Mouse (Mus musculus): ENCODE data around the gene Filip1l.

- TF ChIP-seq POLR2A (IDR thresholded peaks at IDR 0.05; ENCODE audit: insufficient read depth, low read depth, low read length) (no peak), CTCF (IDR thresholded peaks at IDR 0.05; ENCODE audit: insufficient read depth, low read depth, low read length) (no peak)
Measured at GRCm38 (mm10) chr16:57456003-57456402, 103.1 kb downstream of the Filip1l start.

All from olfactory bulb, adult 2 months (tissue).